Mouse (Mus musculus) yolk sac, embryonic 10.5 days (tissue): ENCODE results near the gene Rpl12.

Source experiments
- DNase-seq: peaks from one replicate; pipeline ENCODE4 v3.0.0-alpha.2; 2017; ENCODE audit warnings: low spot score

The Rpl12 gene

DNA sequence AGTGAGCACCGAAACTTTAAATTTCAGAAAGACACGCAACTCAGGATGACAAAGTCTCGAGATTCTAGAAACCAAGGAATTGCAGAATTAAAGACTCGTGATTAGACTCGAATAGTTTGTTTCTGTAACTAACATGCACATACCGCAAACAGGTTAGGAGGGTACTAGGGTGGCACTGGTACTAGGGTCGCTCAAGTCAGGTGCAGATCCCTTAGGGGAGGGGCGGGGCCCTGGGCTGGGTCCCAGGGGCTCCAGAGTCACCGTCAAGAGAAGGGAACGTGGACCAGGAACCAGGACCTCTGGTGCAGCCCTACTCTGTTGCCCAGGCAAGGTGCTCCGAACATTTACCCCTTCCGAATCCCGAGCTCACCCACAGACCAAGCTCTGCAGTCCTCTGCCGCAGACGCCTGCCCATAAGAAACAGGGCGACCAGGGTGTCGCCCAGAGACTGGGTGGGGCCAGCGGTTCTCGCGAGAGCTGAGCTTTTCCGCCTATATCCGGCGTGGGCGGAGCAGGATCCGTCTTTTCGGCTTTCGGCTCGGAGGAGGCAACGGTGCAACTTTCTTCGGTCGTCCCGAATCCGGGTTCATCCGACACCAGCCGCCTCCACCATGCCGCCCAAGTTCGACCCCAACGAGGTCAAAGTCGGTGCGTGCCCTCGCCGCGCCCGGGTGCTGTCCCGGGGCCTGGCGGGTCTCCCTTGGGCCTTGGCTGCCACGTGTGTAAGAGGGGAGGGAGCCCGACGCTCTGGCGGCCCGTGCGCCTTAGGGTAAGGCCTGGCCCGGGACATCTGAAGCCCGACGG, at the start of gene Rpl12, which contains the start of gene Lrsam1:
Gene Rpl12, plus strand, starts transcription at position 368 of the 804 bp plus-strand sequence.
Gene Lrsam1, minus strand, starts transcription at position 423 of the 804 bp plus-strand sequence.
- peak; percentile 94 for DNase-seq

DNA sequence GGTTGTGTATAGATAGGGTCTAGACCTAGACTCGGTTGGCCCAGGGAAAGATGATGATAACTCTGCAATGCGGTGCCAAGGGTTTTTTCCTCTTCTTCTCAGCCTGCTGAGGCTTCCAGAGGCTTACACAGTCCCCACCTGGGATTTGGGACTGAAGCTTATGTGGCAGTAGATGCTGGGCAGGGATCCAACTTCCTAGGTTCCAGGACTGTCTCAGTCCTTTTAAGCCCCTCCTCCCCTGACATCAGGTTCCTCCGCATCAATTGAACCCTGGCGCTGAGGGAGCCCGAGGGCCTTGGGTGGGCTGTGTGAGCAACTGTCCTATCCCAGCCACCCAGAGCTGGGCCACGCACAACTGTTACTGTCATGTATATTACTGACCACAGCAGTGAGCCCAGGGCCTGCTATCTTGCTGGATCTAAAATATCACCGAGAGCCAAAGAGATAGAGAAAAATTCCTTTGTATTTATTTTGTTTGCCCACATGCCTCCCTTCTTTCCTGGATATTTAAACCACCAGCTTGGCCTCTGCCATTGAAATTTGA, 49.6 kb upstream of the Rpl12 start:
- no peak for DNase-seq

DNA sequence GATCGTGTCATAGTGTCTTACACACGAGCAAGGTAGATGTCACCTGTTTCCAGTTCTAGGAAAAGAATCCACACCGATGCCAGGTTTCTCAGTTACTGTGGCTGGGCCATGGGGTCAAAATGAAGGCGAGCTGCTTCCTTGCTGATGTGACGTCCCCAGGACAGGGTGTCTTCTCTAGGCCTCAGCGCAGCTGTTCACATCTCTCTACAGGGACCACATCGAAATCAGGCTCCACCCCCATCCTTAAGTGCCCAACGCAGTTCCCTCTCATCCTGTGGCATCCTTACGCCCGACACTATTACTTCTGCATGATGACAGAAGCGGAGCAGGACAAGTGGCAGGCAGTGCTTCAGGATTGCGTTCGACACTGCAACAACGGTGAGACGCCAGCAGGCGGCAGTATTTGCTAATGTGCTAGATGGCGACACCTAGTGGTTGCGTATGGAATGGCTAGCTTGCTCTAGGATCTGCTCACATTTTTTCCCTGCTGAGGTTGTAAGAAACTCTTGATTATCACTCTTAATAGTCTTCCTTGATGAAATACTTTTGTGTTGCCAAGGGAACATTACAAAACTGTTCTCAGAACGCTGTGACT, 49.1 kb upstream of the Rpl12 start:
- DNase-seq = peak; percentile 61

DNA sequence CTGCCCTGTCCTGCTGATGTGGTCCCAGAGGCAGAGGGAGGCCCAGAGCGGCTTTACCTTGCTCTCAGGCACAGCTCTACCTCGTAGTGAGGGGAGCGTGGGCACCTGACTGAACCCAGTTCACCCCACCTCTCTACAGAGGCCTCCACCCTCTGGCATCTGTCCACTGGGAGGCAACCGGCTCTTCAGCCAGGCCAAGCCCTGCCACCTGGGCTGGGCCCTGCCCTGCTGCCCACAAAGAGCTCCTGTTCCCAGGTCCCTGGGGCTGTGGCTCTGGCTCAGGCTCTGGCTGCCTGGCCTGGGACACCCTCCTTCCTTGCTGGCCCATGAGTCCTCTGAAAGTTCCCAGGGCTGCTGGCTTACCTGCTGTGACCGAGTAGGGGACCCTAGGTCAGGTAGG, 47.0 kb upstream of the Rpl12 start:
- no peak for DNase-seq

DNA sequence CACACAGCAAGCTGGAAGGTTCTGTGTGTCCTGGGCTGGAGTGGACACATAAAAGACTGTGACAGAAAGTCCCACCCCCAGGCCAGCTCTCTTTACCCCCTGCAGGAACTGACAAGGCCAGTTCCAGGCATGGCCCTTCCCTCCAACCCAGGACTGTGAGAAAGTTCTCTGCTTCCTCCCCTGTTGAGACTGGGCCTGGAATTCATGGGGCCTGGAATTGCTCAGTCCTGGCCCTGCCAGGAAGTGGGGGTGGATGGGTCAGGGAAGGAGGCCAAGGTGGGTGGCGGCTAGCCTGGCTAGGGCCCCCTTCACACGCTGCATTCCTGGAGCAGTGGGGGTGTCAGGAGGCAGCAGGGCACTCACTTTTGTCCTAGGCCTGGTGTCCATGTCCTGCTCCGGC, 46.5 kb upstream of the Rpl12 start:
- peak; percentile 75 for DNase-seq

DNA sequence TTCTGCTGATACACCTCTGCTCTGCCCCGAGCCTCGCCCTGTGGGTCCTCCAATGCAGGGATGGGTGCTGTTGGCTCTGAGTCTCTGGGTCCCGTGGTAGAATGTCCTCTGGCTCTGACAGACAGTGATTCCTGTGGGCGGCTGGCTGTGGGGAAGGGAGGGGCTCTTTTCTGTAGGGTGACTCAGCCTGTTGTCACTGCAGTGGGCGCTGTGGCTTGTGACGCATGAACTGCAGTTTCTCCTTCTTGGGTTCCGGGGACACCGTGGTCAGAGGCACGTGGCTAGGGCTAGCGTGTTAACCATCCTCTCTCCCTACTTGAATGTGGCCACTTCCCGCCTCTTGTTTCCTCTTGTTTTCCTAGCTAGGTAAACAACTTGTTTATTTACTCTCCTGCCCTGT, 43.8 kb upstream of the Rpl12 start:
- no peak for DNase-seq

DNA sequence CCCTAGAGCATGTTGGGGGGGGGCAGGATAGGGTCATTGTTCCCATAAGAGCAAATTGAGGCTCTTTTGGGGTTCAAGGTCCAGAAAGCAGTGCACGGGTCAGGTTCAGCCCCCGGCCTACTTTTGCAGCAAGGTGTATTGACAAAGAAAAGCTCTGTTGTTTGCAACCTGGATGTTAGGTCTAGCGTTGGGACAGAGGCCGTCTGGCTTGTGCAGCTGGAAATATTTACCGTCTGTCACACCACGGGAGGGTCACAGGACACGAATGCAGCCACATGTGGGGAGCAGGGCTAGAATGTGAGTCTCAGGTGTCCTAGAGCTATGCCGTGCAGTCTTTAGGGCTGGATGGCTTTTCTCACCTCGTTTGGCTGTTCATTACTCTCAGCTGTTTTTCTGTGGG, 43.0 kb upstream of the Rpl12 start:
- DNase-seq = peak; percentile 33

DNA sequence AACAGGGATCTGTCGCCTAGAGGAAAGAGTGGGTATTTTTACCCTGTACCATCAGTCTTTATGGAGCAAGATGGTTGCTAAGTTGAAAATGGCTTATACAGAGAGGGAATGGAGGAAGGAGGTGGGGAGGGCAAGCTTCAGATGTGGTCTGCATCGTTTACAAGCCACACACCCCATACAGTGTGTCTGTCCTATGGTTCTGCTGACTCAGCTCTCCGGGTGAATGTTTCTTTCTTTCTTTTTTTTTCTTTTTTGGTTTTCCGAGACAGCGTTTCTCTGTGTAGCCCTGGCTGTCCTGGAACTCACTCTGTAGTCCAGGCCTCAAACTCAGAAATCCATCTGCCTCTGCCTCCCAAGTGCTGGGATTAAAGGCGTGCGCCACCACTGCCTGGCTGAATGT, 40.1 kb upstream of the Rpl12 start:
- DNase-seq = no peak

DNA sequence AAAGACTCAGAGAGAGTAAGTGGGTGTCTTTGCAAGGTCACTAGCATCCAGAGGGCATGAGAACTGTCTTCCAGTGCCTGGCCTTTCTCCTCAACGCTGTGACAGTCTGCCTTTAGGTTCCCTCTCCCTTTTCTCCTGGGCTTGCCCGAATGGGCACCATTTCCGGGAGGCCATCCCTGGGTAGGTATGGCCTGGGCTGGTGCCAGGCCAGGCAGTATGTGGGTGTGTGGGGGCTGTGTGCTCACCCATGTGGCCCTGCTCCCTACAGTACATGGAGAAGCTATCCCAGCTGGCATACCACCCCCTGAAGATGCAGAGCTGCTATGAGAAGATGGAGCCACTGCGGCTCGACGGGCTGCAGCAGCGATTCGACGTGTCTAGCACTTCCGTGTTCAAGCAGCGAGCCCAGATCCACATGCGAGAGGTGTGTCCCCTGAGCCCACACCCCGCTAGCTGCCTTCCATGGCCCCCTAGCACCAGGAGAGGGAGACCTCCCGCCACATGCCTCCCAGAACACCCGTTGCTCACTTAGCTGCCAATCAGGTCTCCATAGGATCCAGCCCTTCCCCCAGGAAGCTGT, 39.5 kb upstream of the Rpl12 start:
- DNase-seq = no peak

DNA sequence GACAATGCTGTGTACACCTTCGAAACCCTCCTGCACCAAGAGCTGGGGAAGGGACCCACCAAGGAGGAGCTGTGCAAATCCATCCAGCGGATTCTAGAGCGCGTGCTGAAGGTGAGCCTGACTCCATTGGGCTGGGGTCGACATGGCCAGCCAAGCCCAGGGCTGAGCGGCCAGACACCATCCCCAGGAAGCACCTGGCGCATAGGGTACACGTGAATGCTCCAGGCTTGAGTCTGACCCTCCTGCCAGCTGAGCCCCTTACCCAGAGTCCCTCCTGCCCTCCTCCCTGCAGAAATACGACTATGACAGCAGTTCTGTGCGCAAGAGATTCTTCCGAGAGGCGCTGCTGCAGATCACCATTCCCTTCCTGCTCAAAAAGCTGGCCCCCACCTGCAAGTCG, 38.8 kb upstream of the Rpl12 start:
- DNase-seq = no peak

DNA sequence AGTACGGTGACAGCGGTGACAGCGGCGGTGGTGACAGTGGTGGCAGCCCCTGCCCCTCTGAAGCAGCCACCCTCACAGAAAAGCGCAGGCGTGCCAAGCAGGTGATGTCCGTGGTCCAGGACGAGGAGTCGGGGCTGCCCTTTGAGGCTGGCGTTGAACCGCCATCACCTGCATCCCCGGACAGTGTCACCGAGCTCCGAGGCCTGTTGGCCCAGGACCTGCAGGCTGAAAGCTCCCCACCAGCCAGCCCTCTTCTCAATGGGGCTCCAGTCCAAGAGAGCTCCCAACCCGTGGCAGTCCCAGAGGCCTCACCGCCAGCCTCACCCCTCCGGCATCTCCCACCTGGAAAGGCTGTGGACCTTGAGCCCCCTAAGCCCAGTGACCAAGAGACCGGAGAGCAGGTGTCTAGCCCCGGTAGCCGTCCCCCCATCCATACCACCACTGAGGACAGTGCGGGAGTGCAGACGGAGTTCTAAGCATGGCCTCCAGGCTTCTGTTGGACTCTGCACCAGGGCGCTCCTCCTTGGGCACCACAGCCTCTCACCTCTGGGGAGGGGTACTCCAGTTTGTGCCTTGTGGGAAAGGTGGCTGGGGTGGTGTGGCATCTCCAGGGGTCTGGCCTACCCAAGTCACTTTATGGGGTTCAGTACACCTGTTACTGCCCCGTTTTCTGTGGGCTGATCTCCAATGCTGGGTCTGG, 37.7 kb upstream of the Rpl12 start:
- DNase-seq = no peak

DNA sequence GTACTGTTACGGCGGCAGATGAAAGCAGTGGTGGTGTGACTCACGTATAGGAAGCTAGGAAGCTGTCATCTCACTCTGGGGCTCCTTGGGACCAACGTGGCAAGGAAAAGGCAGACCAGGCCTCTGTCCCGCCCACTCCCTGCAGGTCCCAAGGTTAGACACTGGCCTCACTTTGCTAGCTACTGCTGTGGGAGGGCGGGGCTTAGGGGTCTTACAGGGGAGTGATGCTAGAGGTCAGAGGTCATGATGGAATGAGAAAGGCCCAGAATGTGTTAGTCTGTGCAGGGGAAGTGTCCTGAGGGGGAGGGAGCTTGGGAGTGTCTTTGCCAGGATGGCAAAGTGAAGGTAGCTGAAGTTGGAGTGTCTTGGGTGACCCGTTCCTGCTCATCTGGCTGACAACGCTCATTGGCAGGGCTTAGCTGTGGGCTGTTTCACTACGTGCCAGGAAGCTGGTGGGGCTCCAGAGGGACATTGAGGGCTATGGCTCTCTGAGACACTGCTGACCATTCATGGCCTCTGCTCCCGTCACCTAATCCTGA, 37.0 kb upstream of the Rpl12 start:
- DNase-seq = no peak

DNA sequence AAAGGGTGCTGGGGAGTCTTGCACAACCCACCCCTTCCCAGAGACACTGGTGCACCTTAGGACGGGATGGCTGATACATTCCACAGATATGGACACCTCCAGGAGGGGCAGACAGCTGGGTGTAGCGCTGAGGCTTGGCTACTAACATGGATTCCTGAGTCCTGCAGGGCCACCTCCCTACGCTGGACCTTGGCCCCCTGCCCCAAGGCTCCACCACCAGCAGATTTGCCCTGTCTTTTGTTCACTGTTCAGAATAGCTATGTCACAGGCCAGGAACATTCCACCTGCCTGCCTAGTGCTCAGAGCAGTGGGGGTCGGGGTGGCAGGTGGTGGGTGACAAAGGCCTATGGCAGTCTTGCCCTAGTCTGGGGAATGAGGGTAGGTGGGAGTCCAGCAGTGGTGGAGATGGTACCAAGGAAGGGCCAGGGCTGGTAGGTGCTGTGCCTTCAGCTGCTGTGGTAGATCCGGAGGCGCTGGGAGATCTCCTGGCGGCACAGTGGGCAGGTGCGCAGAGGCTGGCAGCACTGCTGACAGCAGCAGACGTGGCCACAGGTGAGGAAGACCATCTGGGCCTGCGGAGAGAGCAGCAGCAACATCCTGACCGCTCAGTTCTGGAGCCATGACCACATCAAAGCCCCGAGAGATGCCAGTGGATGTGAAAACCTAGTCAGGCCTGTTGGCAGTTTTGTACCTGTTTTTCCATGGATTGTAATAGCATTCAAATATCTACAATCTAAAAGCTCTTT, 34.9 kb upstream of the Rpl12 start:
- peak; percentile 60 for DNase-seq

DNA sequence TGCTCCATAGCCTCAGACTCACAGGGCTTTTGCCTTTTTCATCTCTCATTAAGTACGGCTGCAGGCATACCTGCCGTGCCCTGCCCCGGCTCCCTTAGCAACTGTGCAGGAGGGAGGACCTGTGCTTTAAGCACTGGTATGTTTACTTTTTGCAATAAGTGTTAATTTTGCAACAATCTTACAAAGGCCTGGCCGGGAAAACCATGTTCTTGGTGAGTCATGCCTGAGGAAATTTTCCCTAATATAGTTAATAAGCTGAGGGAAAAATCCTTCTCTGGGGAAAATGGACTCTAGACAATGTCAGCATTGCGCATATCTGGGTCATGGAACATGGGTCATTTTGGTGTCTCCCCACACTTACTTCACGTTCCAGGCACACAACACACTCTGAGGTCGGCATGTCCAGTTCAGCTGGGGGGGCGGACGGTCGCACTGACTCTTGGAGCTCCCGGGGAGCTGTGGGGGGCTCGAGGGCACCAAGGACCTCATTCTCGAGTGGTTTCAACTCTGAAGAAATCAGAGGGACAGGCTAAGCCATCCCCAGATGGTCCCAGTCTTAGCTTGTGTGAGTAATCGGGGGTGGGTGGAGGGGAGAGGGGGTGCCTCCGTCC, 33.6 kb upstream of the Rpl12 start:
- DNase-seq = no peak

DNA sequence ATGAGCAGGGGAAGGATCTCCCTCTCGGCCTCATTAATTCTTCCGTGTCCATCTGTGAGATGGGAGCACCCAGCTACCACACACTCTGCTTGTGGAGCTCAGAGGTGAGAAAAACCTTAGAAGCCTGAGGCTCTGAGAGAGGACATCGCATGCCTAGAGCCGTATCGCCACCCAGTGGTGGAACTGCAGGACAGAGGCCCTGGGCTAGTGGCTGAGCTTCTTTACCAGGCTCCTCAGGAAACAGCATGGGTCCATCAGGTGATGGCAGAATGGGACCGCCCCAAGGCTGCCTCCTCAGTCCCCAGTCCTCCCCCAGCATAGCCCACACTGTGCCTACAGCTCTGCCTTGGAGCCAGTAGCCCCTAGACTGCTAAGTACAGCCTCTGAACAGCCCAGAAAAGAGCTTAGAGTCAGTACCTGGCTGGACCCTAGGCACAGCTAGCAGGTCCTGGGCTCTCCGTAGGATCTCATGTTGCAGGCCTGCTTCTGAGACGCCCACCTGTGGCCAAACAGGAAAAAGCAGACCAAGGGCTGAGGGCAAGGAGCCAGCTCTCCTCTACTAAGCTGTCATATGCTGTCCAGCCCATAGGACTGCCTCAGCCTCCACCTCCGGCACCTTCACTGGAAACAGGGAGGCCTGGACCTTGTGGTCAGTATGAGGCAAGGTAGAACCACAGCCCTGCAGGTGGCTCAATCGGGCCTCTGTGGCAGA, 33.0 kb upstream of the Rpl12 start:
- peak; percentile 76 for DNase-seq

DNA sequence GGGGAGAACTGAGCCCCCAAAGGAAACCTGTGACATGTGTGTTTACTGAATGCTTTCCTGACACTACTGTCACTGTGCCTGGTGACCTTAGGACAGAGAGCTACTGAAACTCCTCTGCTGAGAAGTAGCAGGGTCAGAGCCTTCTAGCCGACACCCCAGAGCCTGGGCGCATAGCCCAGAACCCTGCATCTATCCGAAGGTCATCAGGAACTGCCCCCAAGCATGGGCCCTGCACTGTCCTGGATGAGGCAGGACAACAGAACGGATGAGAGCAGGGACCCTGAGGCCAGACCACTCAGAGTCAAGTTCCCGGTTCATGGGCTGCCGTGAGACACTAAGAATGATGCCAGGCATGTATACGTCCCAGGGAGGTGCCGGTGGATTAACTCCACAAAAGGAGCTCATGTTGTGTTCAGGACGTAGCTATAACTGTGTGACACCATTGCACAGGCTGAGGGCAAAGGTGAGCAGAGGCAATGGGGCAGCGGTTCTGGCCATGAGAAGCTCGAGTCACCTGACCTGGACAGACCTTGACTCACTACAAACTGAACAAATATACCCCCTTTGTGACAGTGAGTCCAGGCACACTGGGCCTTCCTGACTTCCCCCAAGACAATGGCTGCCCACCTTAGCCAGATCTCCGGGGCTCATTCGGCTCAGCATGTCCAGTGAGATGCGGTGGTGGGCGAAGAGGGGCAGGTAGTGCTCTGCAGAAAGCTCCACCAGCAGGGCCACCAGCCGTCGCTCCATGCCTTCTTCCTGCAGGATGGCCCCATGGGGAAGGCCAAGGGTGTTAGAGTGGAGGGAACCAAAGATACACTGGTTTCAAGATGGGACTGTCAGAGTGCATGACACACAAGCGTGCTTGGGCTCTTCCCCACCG, 32.2 kb upstream of the Rpl12 start:
- peak; percentile 75 for DNase-seq

DNA sequence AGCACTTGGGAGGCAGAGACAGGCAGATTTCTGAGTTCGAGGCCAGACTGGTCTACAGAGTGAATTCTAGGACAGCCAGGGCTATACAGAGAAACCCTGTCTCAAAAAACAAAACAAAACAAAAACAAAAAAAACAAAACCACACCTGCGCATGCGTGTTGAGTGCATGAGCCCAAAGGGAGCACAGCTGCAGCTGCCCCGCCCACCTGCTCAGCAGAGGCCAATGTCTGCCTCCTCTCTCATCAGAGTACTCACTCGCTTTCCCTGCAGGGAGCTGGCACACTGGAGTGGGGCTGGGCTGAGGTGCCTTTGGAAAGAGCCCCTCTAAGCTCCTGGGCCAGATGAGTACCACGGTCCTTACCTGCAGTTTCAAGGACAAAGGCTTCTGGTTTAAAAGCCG, 29.6 kb upstream of the Rpl12 start:
- no peak for DNase-seq

DNA sequence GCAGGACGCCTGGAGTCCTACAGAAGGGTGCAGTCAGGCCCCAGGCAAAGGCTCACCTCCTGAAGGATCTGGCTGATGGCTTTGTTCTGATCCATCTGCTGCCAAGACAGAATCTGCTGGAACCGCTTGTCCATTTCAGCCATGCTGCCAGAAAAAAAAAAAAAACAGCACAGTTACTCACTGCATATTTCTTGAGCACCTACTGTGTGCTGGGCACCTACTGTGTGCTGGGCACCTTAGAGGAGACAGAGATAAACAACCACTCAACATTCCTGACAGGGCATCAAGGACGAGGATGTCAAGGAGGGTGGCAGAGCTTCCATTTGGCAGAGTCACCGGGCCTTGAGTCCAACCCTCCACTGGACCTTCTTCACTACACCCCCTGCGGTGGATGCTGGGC, 22.6 kb upstream of the Rpl12 start:
- DNase-seq = no peak

DNA sequence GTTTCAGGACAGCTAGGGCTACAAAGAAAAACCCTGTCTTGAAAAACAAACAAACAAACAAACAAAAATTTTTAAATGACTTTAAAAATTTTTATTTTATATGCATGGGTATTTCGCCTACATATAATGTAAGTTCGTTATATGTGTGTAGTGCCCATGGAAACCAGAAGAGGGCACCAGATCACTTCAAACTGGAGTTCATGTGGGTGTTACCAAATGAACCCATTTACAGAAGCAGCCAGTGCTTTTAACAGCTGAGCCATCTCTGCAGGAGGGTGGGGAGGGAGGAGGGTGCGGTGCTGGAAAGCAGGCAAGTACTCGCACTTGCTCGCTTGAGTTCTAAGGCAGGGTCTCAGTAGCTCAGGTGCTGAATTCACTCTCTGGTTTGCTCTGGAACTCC, 21.9 kb upstream of the Rpl12 start:
- no peak for DNase-seq
